Mouse (Mus musculus) bone marrow macrophage, adult 2 months (primary cell): ENCODE results near the gene Gm9945. TPM values are rescaled to one million over a fixed set of nuclear protein-coding genes. Genes with fewer than 3 reads are reported as not detected.
A peak's percentile ranks its signal among the peaks of the same experiment; 100 is the strongest.

Experiments
- H3K27ac ChIP-seq: 2 replicates; pipeline ENCODE4 v1.5.1; 2012; ENCODE audit warnings: low read depth, low read length; ENCODE audit not compliant: insufficient read depth
- H3K4me1 ChIP-seq: 2 replicates; pipeline ENCODE4 v1.6.1; 2012; ENCODE audit warnings: low read length; ENCODE audit not compliant: control insufficient read depth, insufficient read depth
- H3K4me3 ChIP-seq: 2 replicates; pipeline ENCODE4 v1.5.1; 2012; ENCODE audit warnings: mild to moderate bottlenecking, low read length, moderate library complexity; ENCODE audit not compliant: insufficient read depth
- CTCF ChIP-seq: IDR thresholded peaks from 2 replicates; pipeline ENCODE4 v1.5.1; 2012; ENCODE audit warnings: low read depth, mild to moderate bottlenecking, low read length, moderate library complexity
- POLR2A ChIP-seq: IDR thresholded peaks from 2 replicates; pipeline ENCODE4 v1.6.1; 2012; ENCODE audit warnings: mild to moderate bottlenecking, low read depth, low read length, borderline replicate concordance
- polyA plus RNA-seq: library from polyadenylated mRNA; stranded (reverse); fragments of >200 nt; gene quantifications from 2 replicates; pipeline ENCODE4 v1.2.4, GENCODE M21; 2012; ENCODE audit not compliant: missing spikeins, insufficient read depth, insufficient read length

Gene Gm9945
- polyA plus RNA-seq, 1 experiment: not detected

DNA sequence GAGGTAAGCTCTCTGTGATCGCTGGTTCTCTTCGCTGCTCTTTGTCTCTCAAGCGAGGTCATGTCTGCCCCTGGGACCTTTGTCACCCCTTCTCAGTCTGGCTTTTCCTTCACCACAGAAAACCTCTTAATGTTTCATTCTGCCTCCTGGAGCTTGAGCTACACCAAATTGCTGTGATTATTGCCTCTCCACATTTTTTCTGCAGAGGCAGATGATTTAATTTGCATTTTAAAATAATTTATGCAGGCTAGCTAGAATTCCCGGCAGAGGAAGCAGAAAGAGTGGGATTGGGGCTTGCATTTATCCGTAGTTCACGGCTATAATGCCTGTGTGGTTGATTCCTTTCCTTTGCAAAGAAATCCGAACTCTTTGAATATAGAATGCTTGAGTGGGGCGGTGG, 4.3 kb upstream of the Gm9945 start:
- Histone ChIP-seq H3K4me3 (no peak overlapping the region), H3K4me1 (no peaks in the 10 kb centered on the region), H3K27ac (no peak overlapping the region)
- TF ChIP-seq POLR2A: no peak
- TF ChIP-seq CTCF: no peak

GRCm38 (mm10) chr11:53477833-53478232, 2.1 kb upstream of the Gm9945 start:
- TF ChIP-seq CTCF: no peak
- TF ChIP-seq POLR2A: no peak
- H3K4me3 ChIP-seq: no peak overlapping the region
- H3K27ac ChIP-seq: no peak overlapping the region
- no peaks in the 10 kb centered on the region for H3K4me1 ChIP-seq

DNA sequence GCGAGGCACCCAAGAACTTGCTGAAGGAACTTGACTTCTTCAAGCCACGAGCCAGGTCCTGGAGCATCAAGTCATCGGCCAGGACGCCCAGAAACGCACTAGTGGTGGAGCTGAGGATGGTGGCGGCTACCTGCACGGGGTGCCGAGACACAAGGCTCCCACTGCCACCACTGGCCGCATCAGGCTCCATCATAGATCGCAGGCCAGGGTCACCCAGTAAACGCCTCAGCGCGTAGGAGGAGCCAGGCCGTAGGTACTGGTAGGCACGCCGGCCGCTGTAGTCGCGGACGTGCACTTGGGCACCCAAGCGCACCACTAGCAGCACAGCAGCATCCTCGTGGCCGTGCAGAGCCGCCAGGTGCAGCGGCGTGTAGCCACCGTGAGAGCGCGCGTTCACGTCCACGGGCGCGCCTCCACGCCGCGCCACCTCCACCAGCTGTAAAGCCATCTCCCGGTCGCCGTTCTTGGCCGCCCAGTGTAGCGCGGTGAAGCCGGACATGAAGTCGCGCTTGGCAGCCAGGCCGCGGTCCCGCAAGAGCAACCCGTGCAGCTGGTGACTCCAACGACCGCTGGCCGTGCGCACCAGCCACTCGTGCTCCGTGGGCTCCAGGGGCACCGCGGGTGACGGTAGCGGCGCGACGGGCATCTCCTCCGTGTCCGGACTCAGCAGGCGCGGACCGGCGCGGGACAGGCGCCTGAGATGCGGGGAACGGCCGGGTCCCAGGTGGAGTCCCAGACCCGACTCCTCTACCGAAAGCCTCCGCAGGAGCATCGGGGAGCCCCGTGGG, 1.4 kb upstream of the Gm9945 start:
- Histone ChIP-seq H3K4me1 (no peaks in the 10 kb centered on the region), H3K4me3 (peak overlapping the region; percentile 39), H3K27ac (no peak overlapping the region)
- TF ChIP-seq CTCF: no peak
- TF ChIP-seq POLR2A: no peak

DNA sequence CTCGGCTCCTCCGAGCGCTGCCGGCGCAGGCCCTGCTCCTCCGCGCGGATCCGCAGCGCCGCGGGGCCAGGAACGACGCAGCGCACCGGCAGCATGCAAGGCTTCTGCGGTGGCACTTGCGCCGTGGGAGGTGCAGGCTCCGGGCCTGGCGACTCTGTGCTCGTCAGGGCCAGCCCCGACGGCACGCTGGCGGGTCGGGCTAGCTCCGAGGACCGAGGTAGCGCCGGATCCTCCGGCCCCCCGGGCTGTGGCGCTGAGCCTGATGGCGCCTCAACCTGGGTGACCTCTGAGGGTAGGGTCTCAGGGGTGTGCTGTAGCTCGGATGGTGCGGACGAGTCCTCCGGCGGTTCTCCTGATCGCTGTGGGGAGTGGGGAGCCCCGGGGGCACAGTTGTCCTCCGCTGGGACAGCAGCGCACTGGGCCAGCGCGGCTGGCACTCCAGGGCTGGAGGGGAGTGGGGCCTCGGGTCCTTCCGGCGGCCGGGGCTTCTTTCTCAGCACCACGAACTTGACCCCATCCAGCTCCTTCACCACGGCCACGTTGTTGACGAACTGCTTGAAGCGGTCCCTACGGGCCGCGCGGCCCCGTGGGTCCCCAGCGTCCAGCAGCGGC, 689 bp upstream of the Gm9945 start:
- peak overlapping the region; percentile 57 for H3K4me3 ChIP-seq
- H3K4me1 ChIP-seq: no peaks in the 10 kb centered on the region
- no peak overlapping the region for H3K27ac ChIP-seq
- TF ChIP-seq CTCF: no peak
- TF ChIP-seq POLR2A: no peak

GRCm38 (mm10) chr11:53481088-53481730, 1.2 kb downstream of the Gm9945 start:
- no peaks in the 10 kb centered on the region for H3K4me1 ChIP-seq
- no peak for TF ChIP-seq POLR2A
- TF ChIP-seq CTCF: no peak
- no peak overlapping the region for H3K27ac ChIP-seq
- H3K4me3 ChIP-seq: no peak overlapping the region

- no peak overlapping the region for H3K27ac ChIP-seq
- TF ChIP-seq POLR2A: no peak
- no peak for TF ChIP-seq CTCF
- no peak overlapping the region for H3K4me3 ChIP-seq
- peaks cover 14% of the 10 kb centered on the region for H3K4me1 ChIP-seq
Observed at GRCm38 (mm10) chr11:53483159-53483891, 3.4 kb downstream of the Gm9945 start.

- Histone ChIP-seq H3K27ac (no peak overlapping the region), H3K4me3 (no peak overlapping the region), H3K4me1 (peaks cover 14% of the 10 kb centered on the region)
- TF ChIP-seq CTCF (peak; percentile 35; the same call in 1 of the 2 replicates), POLR2A (no peak)
Observed at GRCm38 (mm10) chr11:53485719-53486118, 5.8 kb downstream of the Gm9945 start.

DNA sequence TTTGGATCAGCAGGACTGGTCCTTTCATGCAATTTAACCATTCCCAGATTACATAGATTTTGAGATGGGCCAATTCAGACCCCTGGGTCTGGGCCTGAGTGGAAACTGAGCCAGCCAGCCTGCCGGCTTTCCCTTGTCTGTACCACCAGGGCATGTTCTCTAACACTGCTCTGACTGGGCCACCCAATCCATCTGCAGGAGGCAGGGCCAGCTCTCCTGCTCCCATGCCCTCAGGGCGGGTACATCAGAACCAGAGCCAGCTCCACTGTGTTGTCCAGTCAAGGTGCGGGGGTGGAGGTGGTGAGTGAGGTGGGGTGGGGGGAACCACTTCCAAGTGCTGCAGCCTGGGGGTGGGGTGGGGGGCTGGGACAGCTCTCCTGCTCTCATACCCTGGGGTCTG, 6.4 kb downstream of the Gm9945 start:
- no peak overlapping the region for H3K27ac ChIP-seq
- peaks cover 18% of the 10 kb centered on the region for H3K4me1 ChIP-seq
- TF ChIP-seq POLR2A (no peak), CTCF (no peak)
- no peak overlapping the region for H3K4me3 ChIP-seq

GRCm38 (mm10) chr11:53486822-53487594, 7.0 kb downstream of the Gm9945 start:
- Histone ChIP-seq H3K27ac (no peak overlapping the region), H3K4me1 (peaks cover 24% of the 10 kb centered on the region), H3K4me3 (peak overlapping the region; percentile 12; the same call in 1 of the 2 replicates)
- TF ChIP-seq POLR2A: no peak
- no peak for TF ChIP-seq CTCF
